Mouse (Mus musculus): ENCODE measurements around the gene Hist2h2aa2. TPM values are rescaled to one million over a fixed set of nuclear protein-coding genes. Genes with fewer than 3 reads are reported as not detected.

Gene Hist2h2aa2
- total and polyA plus RNA-seq, 3 experiments = 18.4 to 11,232 TPM; not detected in 1

GRCm38 (mm10) chr3:96262979-96263550, 23.0 kb upstream of the Hist2h2aa2 start, which contains the start of gene Hist2h4:
TSS of gene Hist2h4 (minus strand) at chr3:96263311.
- H3K27ac ChIP-seq (ENCODE audit: control insufficient read depth, low read depth, low read length) = peak within 1 kb of the TSS; percentile 99
- peak within 1 kb of the TSS; percentile 12 to 75 for H3K4me3 ChIP-seq (ENCODE audit: control insufficient read depth in 1 of 2, insufficient read depth in 1 of 2, low read depth in 2 of 2, low read length in 2 of 2)
- peak; percentile 100 for DNase-seq (ENCODE audit: low read depth, low spot score)
- TF ChIP-seq POLR2AphosphoS5 (IDR thresholded peaks at IDR 0.05; ENCODE audit: borderline replicate concordance, low read depth, low read length) (peak; percentile 99), CTCF (IDR thresholded peaks at IDR 0.05 in 2 of 3, conservative IDR thresholded peaks at IDR 0.05 in 1 of 3; ENCODE audit: control insufficient read depth in 1 of 3, insufficient read depth in 1 of 3, low read depth in 2 of 3, low read length in 3 of 3, poor library complexity in 1 of 3, severe bottlenecking in 1 of 3) (peak in 1 of 3 experiments; percentile 53; a peak in 2 of 6 replicates), SMC3 (IDR thresholded peaks at IDR 0.05; ENCODE audit: low read depth, low read length) (no peak), EP300 (IDR thresholded peaks at IDR 0.05; ENCODE audit: low read depth in 1 of 2, low read length in 2 of 2) (no peak), TAL1 (IDR thresholded peaks at IDR 0.05; ENCODE audit: low read length) (peak; percentile 91)
- H3K27me3 ChIP-seq (ENCODE audit: control insufficient read depth in 1 of 2, insufficient read depth in 2 of 2, low read length in 2 of 2) = no peaks in the 10 kb centered on the region
- H3K9me3 ChIP-seq (replicated peaks; ENCODE audit: insufficient read depth, low read length) = no peaks in the 10 kb centered on the region
- H3K9ac ChIP-seq (ENCODE audit: control insufficient read depth, low read depth, low read length, poor library complexity, severe bottlenecking) = peak within 1 kb of the TSS; percentile 92
- peaks cover 0 to 52% of the 10 kb centered on the region in 2 experiments; a peak in 2 of 4 replicates for H3K36me3 ChIP-seq (ENCODE audit: control insufficient read depth in 1 of 2, insufficient read depth in 2 of 2, low read length in 2 of 2)
- peaks cover 7% of the 10 kb centered on the region; the same call in 1 of the 2 replicates for H3K79me2 ChIP-seq (ENCODE audit: control insufficient read depth, insufficient read depth, low read length, poor library complexity)
- H3K4me1 ChIP-seq (ENCODE audit: control insufficient read depth in 1 of 2, insufficient read depth in 2 of 2, low read length in 2 of 2) = peaks cover 0 to 44% of the 10 kb centered on the region in 2 experiments; a peak in 2 of 4 replicates

GRCm38 (mm10) chr3:96262216-96262875, 22.3 kb upstream of the Hist2h2aa2 start:
- peak overlapping the region; percentile 68 for H3K9ac ChIP-seq (ENCODE audit: control insufficient read depth, low read depth, low read length, poor library complexity, severe bottlenecking)
- peaks cover 0 to 49% of the 10 kb centered on the region in 2 experiments; a peak in 2 of 4 replicates for H3K36me3 ChIP-seq (ENCODE audit: control insufficient read depth in 1 of 2, insufficient read depth in 2 of 2, low read length in 2 of 2)
- DNase-seq (ENCODE audit: low read depth, low spot score) = peak; percentile 98
- peaks cover 7% of the 10 kb centered on the region; the same call in 1 of the 2 replicates for H3K79me2 ChIP-seq (ENCODE audit: control insufficient read depth, insufficient read depth, low read length, poor library complexity)
- H3K27ac ChIP-seq (ENCODE audit: control insufficient read depth, low read depth, low read length) = peak overlapping the region; percentile 99
- TF ChIP-seq GATA1 (IDR thresholded peaks at IDR 0.05; ENCODE audit: low read depth, low read length) (no peak), CTCF (IDR thresholded peaks at IDR 0.05 in 2 of 3, conservative IDR thresholded peaks at IDR 0.05 in 1 of 3; ENCODE audit: control insufficient read depth in 1 of 3, insufficient read depth in 1 of 3, low read depth in 2 of 3, low read length in 3 of 3, poor library complexity in 1 of 3, severe bottlenecking in 1 of 3) (0 out of 6 replicates have a peak, but pooled peaks of 1 of the 3 experiments have one; percentile 8)
- peaks cover under 1 to 46% of the 10 kb centered on the region in 2 experiments; a peak in 3 of 4 replicates for H3K4me1 ChIP-seq (ENCODE audit: control insufficient read depth in 1 of 2, insufficient read depth in 2 of 2, low read length in 2 of 2)
- no peaks in the 10 kb centered on the region for H3K27me3 ChIP-seq (ENCODE audit: control insufficient read depth in 1 of 2, insufficient read depth in 2 of 2, low read length in 2 of 2)
- H3K4me3 ChIP-seq (ENCODE audit: control insufficient read depth in 1 of 2, insufficient read depth in 1 of 2, low read depth in 2 of 2, low read length in 2 of 2) = peak overlapping the region; percentile 12 to 37
- H3K9me3 ChIP-seq (replicated peaks; ENCODE audit: insufficient read depth, low read length) = no peaks in the 10 kb centered on the region

- Histone ChIP-seq H3K36me3 (ENCODE audit: control insufficient read depth in 1 of 2, insufficient read depth in 2 of 2, low read length in 2 of 2) (peaks cover 0 to 45% of the 10 kb centered on the region in 2 experiments; a peak in 2 of 4 replicates), H3K4me3 (ENCODE audit: control insufficient read depth in 1 of 2, insufficient read depth in 1 of 2, low read depth in 2 of 2, low read length in 2 of 2) (peak overlapping the region in 1 of 2 experiments; percentile 37; a peak in 2 of 4 replicates), H3K9me3 (replicated peaks; ENCODE audit: insufficient read depth, low read length) (no peaks in the 10 kb centered on the region), H3K27ac (ENCODE audit: control insufficient read depth, low read depth, low read length) (peak overlapping the region; percentile 99), H3K79me2 (ENCODE audit: control insufficient read depth, insufficient read depth, low read length, poor library complexity) (peaks cover 7% of the 10 kb centered on the region; the same call in 1 of the 2 replicates), H3K4me1 (ENCODE audit: control insufficient read depth in 1 of 2, insufficient read depth in 2 of 2, low read length in 2 of 2) (peaks cover 5 to 47% of the 10 kb centered on the region in 2 experiments), H3K9ac (ENCODE audit: control insufficient read depth, low read depth, low read length, poor library complexity, severe bottlenecking) (peak overlapping the region; percentile 68), H3K27me3 (ENCODE audit: control insufficient read depth in 1 of 2, insufficient read depth in 2 of 2, low read length in 2 of 2) (no peaks in the 10 kb centered on the region)
- TF ChIP-seq MAX (IDR thresholded peaks at IDR 0.05; ENCODE audit: low read length) (no peak), ZKSCAN1 (IDR thresholded peaks at IDR 0.05; ENCODE audit: low read depth, low read length) (no peak), CHD2 (IDR thresholded peaks at IDR 0.05; ENCODE audit: low read length) (no peak)
- no peak for DNase-seq (ENCODE audit: low read depth, low spot score)
Measured at GRCm38 (mm10) chr3:96261623-96262022, 21.5 kb upstream of the Hist2h2aa2 start.

Data from MEL (cell line).